Mouse (Mus musculus) thymus, adult 2 months (tissue): ENCODE measurements around the gene Vti1a. TPM values are rescaled to one million over a fixed set of nuclear protein-coding genes. Genes with fewer than 3 reads are reported as not detected.

Experiments
- DNase-seq: peaks from one replicate; pipeline ENCODE4 v3.0.0; 2021
- H3K27ac ChIP-seq: fragments of 200-500 bp; 2 replicates; pipeline ENCODE4 v1.5.1; 2012; ENCODE audit warnings: low read length, control low read depth; ENCODE audit not compliant: control insufficient read depth, insufficient read depth
- H3K27me3 ChIP-seq: fragments of 200-500 bp; 2 replicates; pipeline ENCODE4 v1.6.1; 2012; ENCODE audit warnings: mild to moderate bottlenecking, low read length, moderate library complexity, mixed read lengths; ENCODE audit not compliant: control insufficient read depth, insufficient read depth
- H3K36me3 ChIP-seq: fragments of 200-500 bp; 2 replicates; pipeline ENCODE4 v1.6.1; 2012; ENCODE audit warnings: mild to moderate bottlenecking, low read length, moderate library complexity; ENCODE audit not compliant: control insufficient read depth, insufficient read depth
- H3K4me1 ChIP-seq: fragments of 200-500 bp; replicated peaks from 2 replicates; pipeline ENCODE4 v1.6.1; 2012; ENCODE audit warnings: low read length; ENCODE audit not compliant: control insufficient read depth, insufficient read depth
- H3K4me3 ChIP-seq: fragments of 200-500 bp; 2 replicates; pipeline ENCODE4 v1.5.1; 2012; ENCODE audit warnings: mild to moderate bottlenecking, low read length, control low read depth, moderate library complexity; ENCODE audit not compliant: control insufficient read depth, insufficient read depth
- CTCF ChIP-seq: fragments of 200-500 bp; IDR thresholded peaks from 2 replicates; pipeline ENCODE4 v1.5.1; 2012; ENCODE audit warnings: mild to moderate bottlenecking, control low read depth, low read length, moderate library complexity, borderline replicate concordance; ENCODE audit not compliant: control insufficient read depth, poor library complexity, insufficient read depth; ENCODE audit errors: extremely low read depth
- POLR2A ChIP-seq: fragments of 200-500 bp; IDR thresholded peaks from 2 replicates; pipeline ENCODE4 v1.6.1; 2012; ENCODE audit warnings: mild to moderate bottlenecking, low read length, control low read depth, moderate library complexity; ENCODE audit not compliant: control insufficient read depth, poor library complexity, insufficient read depth; ENCODE audit errors: extremely low read depth
- WGBS: fragments of 180-500 bp; shearing (Covaris S2); methylation state at CpG from one replicate; pipeline ENCODE4 v1.1.7; 2018; 5-methylcytosine and 5-hydroxymethylcytosine counted together
- polyA plus RNA-seq: library from polyadenylated mRNA; depleted of rRNA; stranded (reverse); fragments of >200 nt; gene quantifications from 2 replicates; pipeline ENCODE4 v1.2.3, GENCODE M21; 2012

Vti1a gene
- polyA plus RNA-seq, 1 experiment, result 15.4 TPM

- WGBS, result 94% methylated on average over 12 of the region's 12 CpGs
- H3K27ac ChIP-seq, result no peak overlapping the region
- no peaks in the 10 kb centered on the region for H3K27me3 ChIP-seq
- TF ChIP-seq CTCF (no peak), POLR2A (no peak)
- H3K4me1 ChIP-seq, result no peaks in the 10 kb centered on the region
- H3K36me3 ChIP-seq, result no peaks in the 10 kb centered on the region
- H3K4me3 ChIP-seq, result no peak overlapping the region
- no peak for DNase-seq
Measured at GRCm38 (mm10) chr19:55621011-55621625, 305.0 kb downstream of the Vti1a start.

- Histone ChIP-seq H3K27ac (no peak overlapping the region), H3K4me1 (no peaks in the 10 kb centered on the region)
- 96% methylated on average over 18 of the region's 18 CpGs for WGBS
Measured at GRCm38 (mm10) chr19:55622821-55623220, 306.7 kb downstream of the Vti1a start.

GRCm38 (mm10) chr19:55623605-55624004, 307.5 kb downstream of the Vti1a start:
- no peaks in the 10 kb centered on the region for H3K27me3 ChIP-seq
- no peak overlapping the region for H3K4me3 ChIP-seq
- H3K27ac ChIP-seq, result no peak overlapping the region
- 96% methylated on average over 13 of the region's 13 CpGs for WGBS
- H3K4me1 ChIP-seq, result no peaks in the 10 kb centered on the region
- H3K36me3 ChIP-seq, result no peaks in the 10 kb centered on the region
- no peak for TF ChIP-seq POLR2A
- no peak for TF ChIP-seq CTCF
- no peak for DNase-seq

More at GRCm38 (mm10) chr19:55622821-55623220, 306.7 kb downstream of the Vti1a start:
- no peak for DNase-seq
- no peak for TF ChIP-seq CTCF
- TF ChIP-seq POLR2A, result no peak
- Histone ChIP-seq H3K36me3 (no peaks in the 10 kb centered on the region), H3K4me3 (no peak overlapping the region), H3K27me3 (no peaks in the 10 kb centered on the region)

- DNase-seq, result no peak
- TF ChIP-seq POLR2A (no peak), CTCF (no peak)
- WGBS, result 98% methylated on average over 16 of the region's 16 CpGs
- Histone ChIP-seq H3K27ac (no peak overlapping the region), H3K27me3 (no peaks in the 10 kb centered on the region), H3K4me3 (no peak overlapping the region), H3K4me1 (no peaks in the 10 kb centered on the region), H3K36me3 (no peaks in the 10 kb centered on the region)
Measured at GRCm38 (mm10) chr19:55626483-55626882, 310.4 kb downstream of the Vti1a start.

- WGBS, result 98% methylated on average over 12 of the region's 12 CpGs
Measured at GRCm38 (mm10) chr19:55626952-55627351, 310.9 kb downstream of the Vti1a start.

GRCm38 (mm10) chr19:55635488-55635887, 319.4 kb downstream of the Vti1a start:
- whole genome bisulfite sequencing, result 96% methylated on average over 15 of the region's 15 CpGs
- TF ChIP-seq POLR2A (no peak), CTCF (no peak)
- H3K27me3 ChIP-seq, result no peaks in the 10 kb centered on the region
- H3K4me3 ChIP-seq, result no peak overlapping the region
- H3K36me3 ChIP-seq, result no peaks in the 10 kb centered on the region
- no peak overlapping the region for H3K27ac ChIP-seq
- no peaks in the 10 kb centered on the region for H3K4me1 ChIP-seq
- DNase-seq, result no peak

More at GRCm38 (mm10) chr19:55626952-55627351, 310.9 kb downstream of the Vti1a start:
- H3K36me3 ChIP-seq, result no peaks in the 10 kb centered on the region
- no peak for DNase-seq
- no peak overlapping the region for H3K4me3 ChIP-seq
- no peak for TF ChIP-seq POLR2A
- no peaks in the 10 kb centered on the region for H3K4me1 ChIP-seq
- H3K27me3 ChIP-seq, result no peaks in the 10 kb centered on the region
- no peak overlapping the region for H3K27ac ChIP-seq

GRCm38 (mm10) chr19:55640251-55640650, 324.2 kb downstream of the Vti1a start:
- Histone ChIP-seq H3K27ac (no peak overlapping the region), H3K36me3 (no peaks in the 10 kb centered on the region), H3K4me1 (peaks cover 5% of the 10 kb centered on the region; the same call in 1 of the 2 replicates), H3K4me3 (no peak overlapping the region), H3K27me3 (no peaks in the 10 kb centered on the region)
- DNase-seq, result no peak
- 90% methylated on average over 6 of the region's 6 CpGs for WGBS
- TF ChIP-seq POLR2A (no peak), CTCF (no peak)
